Mouse (Mus musculus) c-Kit-positive CD71-negative TER-119-negative erythroid progenitor cells, embryonic 14.5 days (primary cell): ENCODE measurements around the gene 4930415O20Rik.

Source experiments
- DNase-seq: peaks from one replicate; pipeline ENCODE4 v3.0.0-alpha.2; 2013; ENCODE audit warnings: low read depth

The 4930415O20Rik gene

DNA sequence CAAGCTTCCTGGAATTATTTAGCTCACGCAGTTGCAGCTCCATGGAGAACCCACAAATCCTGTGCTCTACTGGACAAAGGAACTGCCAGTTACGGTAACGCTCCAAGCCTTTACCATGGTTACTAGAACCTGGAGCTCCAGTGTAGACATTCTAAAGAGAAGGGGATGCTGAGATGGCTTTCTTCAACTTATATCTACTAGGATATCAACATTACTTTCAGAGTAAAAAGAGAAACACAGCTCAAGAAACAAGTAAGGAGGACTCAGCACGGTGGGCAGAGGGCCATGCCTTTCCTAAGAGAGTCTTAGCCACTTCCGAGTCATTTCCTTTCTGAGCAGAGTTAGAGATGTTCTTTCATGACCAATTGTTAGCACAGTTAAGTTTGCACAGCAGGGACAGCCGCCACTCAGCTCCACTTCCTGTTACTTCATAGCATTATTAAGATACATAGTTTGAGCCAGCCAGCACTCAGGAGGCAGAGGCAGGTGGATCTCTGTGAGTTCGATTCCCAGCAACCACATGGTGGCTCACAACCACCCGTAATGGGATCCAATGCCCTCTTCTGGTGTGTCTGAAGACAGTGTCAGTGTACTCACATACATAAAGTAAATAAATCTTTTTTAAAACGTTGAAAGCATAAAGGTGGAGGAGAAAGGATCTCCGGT, at the start of gene 4930415O20Rik, which contains the start of gene Ccnt1:
TSS of gene 4930415O20Rik (plus strand) at position 132 of the 666 bp plus-strand sequence.
TSS of gene Ccnt1 (minus strand) at position 51 of the 666 bp plus-strand sequence.
- no peak for DNase-seq

DNA sequence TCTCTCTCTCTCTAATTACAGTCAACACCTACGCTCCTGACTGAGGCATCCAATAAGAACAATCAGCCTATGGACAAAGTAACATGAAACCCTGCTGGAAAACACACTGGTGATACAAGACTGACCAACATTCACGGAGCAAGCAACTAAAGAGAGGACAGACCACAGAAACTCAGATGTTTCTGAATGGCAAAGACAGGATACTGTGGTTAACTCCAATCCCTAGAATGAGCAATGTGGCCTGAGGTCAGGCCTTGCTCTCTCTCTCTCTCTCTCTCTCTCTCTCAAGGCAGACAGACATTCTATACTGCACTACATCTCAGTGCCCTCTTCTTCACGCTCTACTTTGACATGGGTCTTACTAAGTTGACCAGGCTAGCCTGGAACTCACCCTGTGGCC, 49.6 kb upstream of the 4930415O20Rik start:
- DNase-seq: no peak

DNA sequence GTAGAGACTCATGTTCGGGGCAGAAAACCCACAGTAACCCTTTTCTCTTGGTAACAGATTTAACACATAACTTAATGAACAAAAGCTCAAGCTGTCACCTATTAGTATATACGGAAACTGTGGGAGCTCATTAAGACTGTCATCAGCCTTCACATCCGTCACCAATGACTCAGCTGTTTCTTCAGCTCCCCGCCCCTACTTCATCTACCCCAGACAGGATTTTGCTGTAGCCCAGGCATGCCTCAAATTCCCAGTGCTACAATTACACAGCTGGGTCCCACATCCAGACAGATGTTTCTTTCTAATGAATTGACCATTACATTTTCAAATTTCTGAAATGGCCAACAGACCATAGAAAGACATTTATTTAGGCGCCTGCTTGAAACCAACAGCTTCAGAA, 44.7 kb upstream of the 4930415O20Rik start:
- no peak for DNase-seq

DNA sequence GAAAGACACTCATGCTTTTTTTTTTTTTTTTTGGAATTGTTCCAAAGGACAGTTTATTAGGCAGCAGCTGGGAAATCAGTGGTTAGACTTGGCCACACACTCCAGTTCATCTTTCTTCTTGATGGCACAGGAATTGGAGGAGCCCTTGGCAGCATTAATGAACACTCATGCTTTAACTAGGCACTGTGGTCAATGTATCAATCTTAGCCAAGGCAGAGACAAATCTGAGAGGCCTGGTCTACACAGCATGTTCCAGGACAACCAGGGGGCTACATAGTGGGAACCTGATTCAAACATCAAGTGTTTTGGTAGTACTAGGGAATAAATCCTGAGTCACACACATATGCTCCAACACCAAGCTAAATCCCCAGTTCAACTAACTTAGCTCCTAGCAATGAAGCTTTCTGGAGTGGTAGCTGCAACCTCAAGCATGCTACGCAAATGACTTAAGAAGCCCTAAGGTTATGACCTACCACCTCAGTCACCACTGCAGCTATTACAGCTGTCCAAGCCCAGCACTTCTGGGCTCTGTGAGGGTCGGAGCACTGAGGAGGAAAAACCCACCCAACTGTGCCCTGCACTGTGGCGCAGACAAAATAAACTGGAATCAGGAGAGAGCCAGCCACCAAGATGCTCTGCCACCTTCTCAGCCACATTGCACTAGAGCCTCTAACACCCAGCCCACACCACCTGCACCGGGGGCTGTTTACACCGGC, 43.6 kb upstream of the 4930415O20Rik start:
- DNase-seq: no peak

DNA sequence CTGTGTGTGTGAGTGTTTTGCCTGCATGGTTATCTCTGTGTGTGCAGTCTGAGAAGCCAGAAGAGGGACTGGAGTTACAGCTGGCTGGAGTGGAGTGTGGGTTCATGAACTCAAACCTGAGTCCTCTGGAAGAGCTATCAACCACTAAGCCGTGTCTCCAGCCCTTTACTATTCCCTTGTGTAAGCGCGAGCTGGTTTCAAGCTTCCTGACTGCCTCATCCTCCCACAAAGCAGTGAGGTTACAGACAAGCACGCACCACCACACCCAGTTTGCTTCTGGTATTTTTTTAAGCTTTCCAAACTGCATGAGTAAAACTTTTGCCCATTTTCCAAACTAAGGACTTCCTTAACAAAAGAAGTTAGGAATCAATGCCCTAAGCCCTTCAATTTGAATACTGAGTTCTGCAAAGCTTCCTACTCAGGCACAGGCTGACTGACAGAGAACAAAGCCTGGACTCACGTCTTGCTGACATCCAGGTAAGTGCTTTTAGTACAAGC, 42.7 kb upstream of the 4930415O20Rik start:
- DNase-seq: no peak

DNA sequence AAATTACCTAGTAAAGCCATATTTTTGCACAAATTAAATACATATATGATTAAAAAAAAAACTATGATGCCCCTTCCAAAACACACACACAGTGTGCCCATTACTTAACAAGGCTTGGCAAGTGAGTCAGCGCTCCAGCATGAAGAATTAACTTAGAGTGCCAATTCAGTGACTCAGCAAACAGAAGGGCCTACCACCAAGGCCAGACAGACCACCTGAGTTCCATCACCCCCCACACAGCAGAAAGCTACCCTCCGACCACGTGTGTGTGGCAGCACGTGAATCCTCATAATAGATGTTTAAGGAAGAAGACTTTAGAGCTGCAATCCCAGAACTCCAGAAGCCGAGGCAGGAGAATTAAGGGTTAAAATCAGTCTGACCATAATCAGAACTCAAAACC, 38.5 kb upstream of the 4930415O20Rik start:
- DNase-seq: no peak

DNA sequence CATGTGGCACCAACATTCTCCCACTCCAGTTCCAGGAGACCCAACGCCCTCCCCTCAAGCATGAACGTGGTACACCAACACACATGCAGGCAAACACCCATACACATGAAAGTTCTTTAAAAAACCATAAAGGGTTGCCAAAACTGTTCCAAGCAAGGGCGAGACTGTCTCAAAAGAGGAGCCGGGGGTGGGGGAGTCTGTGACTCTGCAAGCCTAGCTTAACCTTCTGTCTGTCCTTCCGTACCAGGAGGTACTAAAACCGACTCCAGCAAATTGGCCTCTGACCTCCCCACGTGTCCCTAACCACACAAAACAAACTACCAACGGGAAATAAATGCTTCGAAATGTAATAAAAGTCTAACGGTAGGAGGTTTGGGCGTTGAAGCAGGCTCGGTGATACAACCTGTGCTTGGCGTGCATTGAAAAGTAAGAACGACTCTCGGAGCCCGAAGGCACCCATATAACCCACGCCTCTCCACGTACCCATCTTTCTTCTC, 37.7 kb upstream of the 4930415O20Rik start:
- no peak for DNase-seq

DNA sequence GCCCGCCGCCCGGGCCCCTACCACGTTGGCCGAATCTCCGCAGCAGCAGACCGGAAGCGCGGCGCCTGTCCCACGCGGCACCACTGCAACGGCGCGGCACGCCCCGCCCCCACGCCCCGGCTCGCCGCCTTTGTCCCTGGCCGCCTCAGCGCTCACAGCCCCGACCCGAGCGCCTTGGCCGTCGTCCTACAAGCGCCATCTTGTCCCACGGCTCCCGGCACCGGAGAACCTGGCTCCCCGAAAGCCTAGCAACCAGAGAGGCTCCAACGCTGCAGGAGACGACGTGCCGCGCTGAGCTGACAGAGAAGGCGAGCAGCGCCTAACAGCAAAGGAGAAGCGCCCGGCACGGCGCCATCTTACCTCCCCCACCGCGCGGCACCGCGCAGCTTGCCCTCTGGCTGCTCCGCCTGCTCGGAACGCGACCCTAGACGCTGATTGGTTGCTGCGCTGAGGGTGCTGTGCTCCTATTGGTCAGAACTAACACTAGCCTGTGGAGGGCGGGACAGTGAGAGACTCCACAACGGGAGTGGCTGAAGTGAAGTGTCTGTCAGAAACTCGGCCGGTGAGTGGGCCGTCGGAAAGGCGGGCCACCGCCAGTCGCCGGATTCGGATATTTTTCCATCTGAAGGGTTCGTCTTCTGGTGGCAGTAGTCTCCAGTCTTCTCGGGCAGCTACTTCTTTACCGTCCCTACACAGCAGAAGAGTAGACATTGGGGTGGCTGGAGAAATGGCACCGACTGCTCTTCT, 36.8 kb upstream of the 4930415O20Rik start, which contains the start of gene Kansl2:
TSS of gene Kansl2 (minus strand) at position 384 of the 747 bp plus-strand sequence.
- DNase-seq: peak; percentile 97

DNA sequence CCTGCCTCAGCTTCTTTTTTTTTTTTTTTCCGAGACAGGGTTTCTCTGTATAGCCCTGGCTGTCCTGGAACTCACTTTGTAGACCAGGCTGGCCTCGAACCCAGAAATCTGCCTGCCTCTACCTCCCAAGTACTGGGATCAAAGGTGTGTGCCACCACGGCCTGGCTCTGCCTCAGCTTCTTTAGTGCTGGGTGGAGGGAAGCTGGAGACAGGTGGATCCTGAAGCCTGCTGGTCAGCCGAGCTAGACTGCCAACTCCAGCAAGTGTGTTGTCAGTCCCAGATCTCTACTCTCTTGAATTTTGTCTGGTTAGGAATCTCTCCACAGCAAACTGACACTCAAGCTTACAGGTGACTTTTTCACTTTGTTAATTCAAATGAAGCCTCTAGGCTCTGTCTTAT, 34.9 kb upstream of the 4930415O20Rik start:
- no peak for DNase-seq

DNA sequence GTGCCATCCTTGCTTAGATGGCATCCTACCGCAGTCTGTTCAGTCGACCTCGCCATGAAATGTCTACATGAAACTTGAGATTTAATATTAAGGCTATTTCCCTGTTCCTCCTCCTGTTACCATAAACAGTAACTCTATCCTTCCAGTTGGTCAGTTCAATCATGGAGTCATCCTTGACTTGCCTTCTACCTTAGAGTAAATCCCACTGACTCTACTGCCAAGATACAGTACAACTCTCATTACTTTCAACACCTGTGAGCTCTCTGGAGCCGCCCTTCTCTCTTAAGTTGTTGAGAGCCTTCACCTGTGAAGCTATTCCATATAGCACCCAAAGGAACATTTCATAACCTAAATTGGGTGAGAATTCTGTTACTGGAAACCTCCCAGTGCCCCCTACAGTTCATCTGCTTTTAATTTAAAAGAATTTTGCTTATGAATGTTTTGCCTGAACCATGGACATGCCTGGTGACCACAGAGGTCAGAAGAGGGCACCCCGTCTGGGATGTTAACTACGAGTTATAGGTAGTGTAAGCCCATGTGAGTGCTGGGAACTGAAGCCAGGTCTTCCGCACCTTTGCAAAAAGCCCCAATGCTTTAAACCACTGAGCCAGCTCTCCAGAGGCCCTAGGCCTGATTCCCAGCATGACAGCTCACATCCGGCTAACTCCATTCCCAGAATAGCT, 33.8 kb upstream of the 4930415O20Rik start:
- no peak for DNase-seq

DNA sequence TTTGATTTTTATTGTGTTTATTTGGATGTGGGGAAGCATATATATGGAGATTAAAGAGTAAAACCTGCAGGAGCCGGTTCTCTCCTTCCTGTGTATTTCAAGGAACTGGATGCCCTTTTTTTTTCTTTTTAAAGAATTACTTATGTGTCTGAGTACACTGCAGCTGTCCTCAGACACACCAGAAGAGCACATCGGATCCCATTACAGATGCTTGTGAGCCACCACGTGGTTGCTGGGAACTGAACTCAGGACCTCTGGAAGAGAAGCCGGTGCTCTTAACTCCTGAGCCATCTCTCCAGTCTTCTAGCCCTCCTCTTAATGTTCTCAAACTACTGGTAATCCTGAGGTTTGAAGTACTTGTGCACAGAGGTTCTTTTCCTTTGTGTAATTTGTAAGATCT, 32.9 kb upstream of the 4930415O20Rik start:
- no peak for DNase-seq

DNA sequence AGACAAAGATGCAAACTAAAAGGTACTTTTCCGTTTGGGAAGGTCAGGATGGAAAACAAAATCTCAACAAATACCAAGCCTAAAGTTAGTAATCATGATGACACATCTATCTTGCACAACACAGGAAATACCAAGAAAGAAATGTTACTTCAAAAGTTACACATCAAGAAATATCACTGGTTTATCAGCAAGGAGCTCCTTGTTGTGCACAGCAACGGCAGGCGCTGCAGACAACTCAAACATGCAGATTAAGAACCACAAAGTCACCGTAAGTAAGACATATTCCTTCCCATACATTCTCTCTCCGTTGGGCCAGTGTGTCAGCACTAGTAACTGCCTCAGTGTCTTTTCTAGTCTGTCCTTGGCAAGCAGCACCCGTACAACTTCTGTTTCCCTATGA, 29.7 kb upstream of the 4930415O20Rik start:
- no peak for DNase-seq

DNA sequence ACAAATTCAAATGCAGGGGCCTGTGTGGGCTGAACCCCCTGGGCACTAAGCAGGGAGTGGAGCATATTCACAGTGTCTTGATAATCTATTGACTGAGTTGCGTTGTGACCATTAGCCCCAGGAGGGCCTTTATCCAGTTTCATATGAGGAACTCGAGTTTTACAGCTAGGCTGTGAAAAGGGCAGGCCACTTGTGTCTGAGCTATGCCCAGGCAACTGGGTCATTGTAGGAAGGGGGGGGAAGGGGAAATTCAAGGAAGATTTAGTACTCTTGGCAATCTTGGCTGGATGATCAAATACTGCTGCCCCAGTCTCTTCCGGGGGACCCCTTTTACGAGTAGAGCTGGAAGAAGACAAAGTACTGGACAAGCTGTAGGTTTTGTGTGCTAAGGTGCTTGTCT, 27.5 kb upstream of the 4930415O20Rik start:
- no peak for DNase-seq

DNA sequence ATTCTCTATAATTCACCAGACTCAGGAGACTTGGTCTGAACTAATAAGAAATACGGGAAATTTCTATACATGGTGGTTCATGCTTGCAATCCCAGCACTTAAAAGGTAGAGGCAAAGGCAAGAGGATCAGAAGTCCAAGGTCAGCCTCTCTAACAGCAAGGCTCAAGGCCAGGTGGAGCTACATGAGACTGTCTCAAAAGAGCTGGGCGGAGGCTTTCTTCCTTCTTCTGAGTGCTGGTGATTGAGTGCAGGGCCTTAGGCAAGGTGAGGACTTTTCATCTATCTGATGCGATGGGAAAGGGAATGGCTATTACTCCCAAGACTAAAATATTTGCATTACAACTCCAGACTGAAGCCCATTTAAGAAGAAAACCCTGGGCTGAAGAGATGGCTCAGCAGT, 25.7 kb upstream of the 4930415O20Rik start:
- no peak for DNase-seq

DNA sequence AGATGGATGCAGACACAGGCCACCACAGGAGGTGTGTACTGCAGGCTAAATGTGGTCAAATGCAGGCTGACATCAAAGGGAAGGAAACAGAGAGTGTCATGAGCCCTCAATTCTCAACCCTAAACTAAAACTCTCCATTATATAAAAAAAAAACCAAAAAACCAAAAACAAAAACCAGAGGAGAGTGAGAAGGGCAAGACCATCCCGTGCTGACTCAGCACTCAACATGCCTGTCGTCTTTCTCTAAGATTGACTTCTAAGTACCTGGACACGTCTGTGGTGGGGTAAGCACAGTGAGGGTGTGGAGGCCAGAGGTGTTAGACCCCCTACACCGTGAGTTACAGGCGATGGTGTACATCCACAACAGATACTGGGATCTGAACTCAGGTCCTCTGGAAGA, 24.0 kb upstream of the 4930415O20Rik start:
- no peak for DNase-seq

DNA sequence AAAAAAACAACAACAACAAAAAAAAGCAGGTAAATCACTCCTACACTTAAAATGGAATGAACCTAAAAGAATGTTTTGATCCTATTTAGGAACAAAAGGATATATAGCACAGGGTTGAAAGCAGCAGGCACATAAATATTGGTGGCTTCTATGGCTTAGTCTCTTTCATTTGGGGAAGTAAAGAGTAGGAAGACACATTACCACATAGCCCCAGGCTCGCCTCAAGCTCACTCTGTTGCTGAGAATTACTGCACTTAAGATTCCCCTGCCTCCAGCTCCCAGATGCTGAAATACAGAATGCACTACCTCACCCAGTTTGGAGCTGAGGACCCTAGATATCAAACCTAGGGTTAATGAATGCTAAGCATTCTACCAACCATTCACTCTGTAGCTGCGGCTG, 18.0 kb upstream of the 4930415O20Rik start:
- no peak for DNase-seq

DNA sequence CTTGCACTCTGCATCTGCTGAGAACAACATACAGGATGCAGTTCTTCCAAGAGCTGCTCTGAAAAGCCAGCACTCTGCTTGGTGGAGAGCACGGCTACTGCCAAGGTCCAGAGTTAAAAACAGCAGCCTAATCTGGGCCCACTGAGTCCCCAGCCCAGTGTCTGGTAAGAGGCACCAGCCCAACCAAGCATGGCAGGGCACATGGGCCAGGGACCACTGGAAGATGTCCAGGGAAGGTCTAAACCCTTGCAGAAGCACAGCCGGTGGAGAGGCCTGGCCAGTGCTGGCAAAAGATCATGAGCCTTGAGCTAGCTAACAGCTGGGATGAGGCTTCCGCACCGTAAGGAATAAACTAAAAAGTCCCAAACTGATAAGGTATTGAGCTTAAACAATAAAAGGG, 14.9 kb upstream of the 4930415O20Rik start:
- no peak for DNase-seq

DNA sequence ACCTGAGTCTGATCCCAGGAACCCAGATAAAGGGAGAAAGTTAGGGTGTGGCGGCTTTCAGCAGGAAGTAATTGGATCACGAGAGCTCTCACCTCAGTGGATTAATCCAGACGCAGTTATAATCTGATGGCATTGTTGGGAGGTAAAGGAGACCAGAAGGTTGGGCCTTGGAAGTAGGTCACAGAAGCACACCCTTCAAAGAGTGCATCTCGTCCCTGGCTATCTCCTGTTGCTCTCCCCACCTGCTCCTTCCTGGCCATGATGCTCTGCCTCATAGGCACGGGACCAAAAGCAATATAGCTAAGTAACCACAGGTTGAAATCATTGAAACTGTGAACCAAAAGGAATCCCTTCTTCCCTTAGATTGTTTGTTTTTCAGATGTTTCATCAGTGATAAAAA, 13.6 kb upstream of the 4930415O20Rik start:
- no peak for DNase-seq

DNA sequence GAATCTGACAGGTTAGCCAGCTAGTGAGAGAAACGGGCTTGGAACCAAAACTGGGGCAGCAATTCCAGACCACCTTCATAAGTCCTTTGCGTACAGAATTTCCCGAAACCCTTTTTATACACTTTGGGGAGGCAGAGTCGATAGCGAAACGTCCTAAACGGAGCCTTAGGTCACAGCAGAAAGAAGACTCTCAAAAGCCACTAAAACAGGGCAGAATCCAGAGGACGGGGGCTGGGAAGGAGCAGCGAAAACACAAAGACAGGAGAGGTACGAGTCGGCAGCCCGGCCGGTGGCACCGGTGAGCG, 3.9 kb upstream of the 4930415O20Rik start:
- no peak for DNase-seq

DNA sequence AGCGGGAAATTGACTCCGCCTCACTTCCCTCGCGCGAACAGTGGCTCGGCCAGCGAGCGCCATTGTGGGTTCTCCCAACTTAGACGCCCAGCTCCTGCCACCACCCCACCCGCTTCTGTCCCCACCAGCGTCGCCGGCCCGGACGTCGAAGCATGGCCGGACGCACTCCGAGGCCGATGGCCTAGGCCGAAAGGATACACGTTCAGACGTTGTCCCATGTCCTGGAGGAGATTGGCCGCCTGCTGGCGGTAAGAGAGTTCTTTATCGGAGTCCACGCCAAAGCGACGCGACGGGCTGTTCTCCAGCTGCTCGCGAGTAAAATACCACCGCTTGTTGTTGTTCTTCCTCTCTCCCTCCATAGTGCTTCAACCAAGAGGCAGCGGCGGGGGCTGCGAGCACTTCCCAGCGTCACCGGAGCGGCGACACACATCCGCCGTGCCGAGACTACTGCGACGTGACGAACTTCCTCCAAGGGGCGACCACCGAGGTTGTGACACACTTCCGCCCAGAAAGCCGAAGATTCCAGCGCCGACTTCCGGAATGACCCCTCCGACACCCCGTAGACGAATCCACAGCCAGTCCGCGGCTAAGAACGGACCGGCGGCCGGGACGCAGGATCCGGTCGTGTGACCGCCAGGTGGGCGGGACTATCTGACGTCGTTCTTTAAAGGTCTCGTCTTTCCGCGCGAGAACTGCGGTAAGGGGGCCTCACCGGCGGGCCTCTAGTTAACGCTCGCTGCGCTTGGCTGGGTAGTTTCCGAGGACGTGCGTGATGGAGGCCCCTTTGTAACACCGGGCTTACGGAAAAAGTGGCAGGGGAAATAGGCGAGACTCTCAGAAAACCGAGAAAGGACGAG, 3.3 kb upstream of the 4930415O20Rik start:
- DNase-seq: peak; percentile 99
